Mouse (Mus musculus) hindbrain, embryonic 12.5 days (tissue): Measurements from ENCODE around the gene Serpina3i. TPM values are rescaled to one million over a fixed set of nuclear protein-coding genes. Genes with fewer than 3 reads are reported as not detected.
A peak's percentile ranks its signal among the peaks of the same experiment; 100 is the strongest.
"Not testable (repeated sequence)": the region's sequence is repeated elsewhere in the genome, so short reads cannot be mapped to it uniquely, and the experiment has no call there.

ENCODE experiments used
- ATAC-seq: fragments of 200-750 bp; cut with Nextera tagmentation; 2 replicates; pipeline ENCODE4 v1.8.0; 2017; ENCODE audit warnings: moderate TSS enrichment; ENCODE audit not compliant: low FRiP score
- H3K27ac ChIP-seq: fragments of 300-500 bp; sonication (generic); 2 replicates; pipeline ENCODE4 v1.5.1; 2016; ENCODE audit warnings: mild to moderate bottlenecking
- H3K27me3 ChIP-seq: fragments of 300-500 bp; sonication (generic); 2 replicates; pipeline ENCODE4 v1.6.1; 2016; ENCODE audit warnings: mild to moderate bottlenecking
- H3K36me3 ChIP-seq: fragments of 300-500 bp; sonication (generic); 2 replicates; pipeline ENCODE4 v1.6.1; 2016; ENCODE audit warnings: mild to moderate bottlenecking
- H3K4me1 ChIP-seq: fragments of 300-500 bp; sonication (generic); 2 replicates; pipeline ENCODE4 v1.6.1; 2016
- H3K4me2 ChIP-seq: fragments of 300-500 bp; sonication (generic); replicated peaks from 2 replicates; pipeline ENCODE4 v1.6.1; 2016; ENCODE audit warnings: mild to moderate bottlenecking
- H3K4me3 ChIP-seq: fragments of 300-500 bp; sonication (generic); 2 replicates; pipeline ENCODE4 v1.5.1; 2016; ENCODE audit warnings: mild to moderate bottlenecking
- H3K9ac ChIP-seq: fragments of 300-500 bp; sonication (generic); 2 replicates; pipeline ENCODE4 v1.6.1; 2016; ENCODE audit warnings: mild to moderate bottlenecking, moderate library complexity
- H3K9me3 ChIP-seq: fragments of 300-500 bp; sonication (generic); replicated peaks from 2 replicates; pipeline ENCODE4 v1.6.1; 2016; ENCODE audit warnings: mild to moderate bottlenecking
- WGBS: fragments of 180-500 bp; shearing (Covaris S2); methylation state at CpG from one replicate; pipeline ENCODE4 v1.1.7; 2016; 5-methylcytosine and 5-hydroxymethylcytosine counted together
- polyA plus RNA-seq: library from polyadenylated mRNA; unstranded; fragments of >200 nt; fragmentation: Nextera tagmentation; extraction: Ambion mirVana; gene quantifications from 2 replicates; pipeline ENCODE4 v1.2.1, GENCODE M21; 2016

The Serpina3i gene
- 0.23 and 0.25 TPM in 2 replicates for polyA plus RNA-seq

GRCm38 (mm10) chr12:104262863-104263262 lies at the start of gene Serpina3i:
Gene Serpina3i (plus strand): TSS chr12:104263122.
- H3K9me3 ChIP-seq, result no peaks in the 10 kb centered on the region
- 0 out of 2 replicates have a peak, but pooled peaks cover 2% of the 10 kb centered on the region for H3K4me1 ChIP-seq
- no peaks in the 10 kb centered on the region for H3K36me3 ChIP-seq
- H3K4me3 ChIP-seq, result no peak within 1 kb of the TSS
- no peaks in the 10 kb centered on the region for H3K27me3 ChIP-seq
- no peak within 1 kb of the TSS for H3K27ac ChIP-seq
- H3K9ac ChIP-seq, result no peak within 1 kb of the TSS
- H3K4me2 ChIP-seq, result no peak within 1 kb of the TSS
- ATAC-seq, result no peak

GRCm38 (mm10) chr12:104213689-104214444 lies 49.1 kb upstream of the Serpina3i start:
- Histone ChIP-seq H3K4me3 (no peak overlapping the region), H3K36me3 (no peaks in the 10 kb centered on the region), H3K27me3 (no peaks in the 10 kb centered on the region), H3K27ac (no peak overlapping the region), H3K9ac (no peak overlapping the region), H3K4me2 (no peak overlapping the region), H3K9me3 (no peaks in the 10 kb centered on the region), H3K4me1 (no peaks in the 10 kb centered on the region)
- peak; percentile 32; the same call in 1 of the 2 replicates for ATAC-seq
- 60% methylated on average over 2 of the region's 2 CpGs for WGBS

DNA sequence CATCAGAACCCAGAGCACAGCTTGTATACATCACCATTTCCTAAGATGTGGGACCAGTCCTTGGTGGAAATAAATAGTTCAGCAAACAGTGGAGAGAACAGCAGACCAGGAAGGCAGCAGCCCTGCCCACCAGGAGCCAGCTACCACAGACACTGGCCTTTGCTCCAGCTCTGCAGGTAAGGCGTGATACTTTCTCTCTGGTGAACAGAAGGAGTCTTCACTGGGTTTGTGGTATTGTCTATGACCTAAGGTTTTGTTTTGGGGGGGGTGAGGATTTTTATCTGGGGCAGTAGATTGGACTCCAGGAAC lies 48.5 kb upstream of the Serpina3i start, which contains the start of gene Serpina3f:
TSS of gene Serpina3f (plus strand) at position 100 of the 309 bp plus-strand sequence.
- no peak within 1 kb of the TSS for H3K4me3 ChIP-seq
- no peaks in the 10 kb centered on the region for H3K9me3 ChIP-seq
- no peak for ATAC-seq
- H3K27ac ChIP-seq, result no peak within 1 kb of the TSS
- no peaks in the 10 kb centered on the region for H3K4me1 ChIP-seq
- no peak within 1 kb of the TSS for H3K4me2 ChIP-seq
- WGBS, result 62% methylated on average over 1 of the region's 1 CpGs
- H3K36me3 ChIP-seq, result no peaks in the 10 kb centered on the region
- no peak within 1 kb of the TSS for H3K9ac ChIP-seq
- H3K27me3 ChIP-seq, result no peaks in the 10 kb centered on the region

GRCm38 (mm10) chr12:104215249-104215648 lies 47.7 kb upstream of the Serpina3i start:
- no peak overlapping the region for H3K4me2 ChIP-seq
- no peak for ATAC-seq
- H3K27me3 ChIP-seq, result no peaks in the 10 kb centered on the region
- no peak overlapping the region for H3K27ac ChIP-seq
- H3K4me3 ChIP-seq, result no peak overlapping the region
- H3K9ac ChIP-seq, result no peak overlapping the region
- H3K9me3 ChIP-seq, result no peaks in the 10 kb centered on the region
- no peaks in the 10 kb centered on the region for H3K36me3 ChIP-seq
- H3K4me1 ChIP-seq, result no peaks in the 10 kb centered on the region
- WGBS, result 95% methylated on average over 1 of the region's 1 CpGs

DNA sequence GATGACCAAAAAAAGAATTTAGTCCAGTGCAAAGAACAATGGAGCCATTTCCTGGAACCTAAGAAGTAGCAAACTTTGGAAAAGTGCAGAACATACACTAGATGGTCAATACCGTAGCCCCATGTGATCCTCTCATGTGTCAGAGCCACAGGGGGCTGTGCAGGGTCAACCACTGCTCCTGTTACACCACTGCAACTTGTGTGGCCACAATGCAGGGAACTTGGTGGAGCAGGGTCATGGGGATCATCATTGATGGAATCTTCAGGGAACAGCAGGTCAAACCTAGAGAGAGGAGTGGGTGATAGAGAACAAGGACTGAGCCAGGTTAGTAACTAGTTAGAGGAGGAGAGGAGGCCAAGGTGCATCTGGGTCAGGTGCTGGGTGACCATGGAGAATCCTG lies 41.3 kb upstream of the Serpina3i start:
- no peaks in the 10 kb centered on the region for H3K36me3 ChIP-seq
- H3K4me2 ChIP-seq, result no peak overlapping the region
- H3K9ac ChIP-seq, result no peak overlapping the region
- H3K9me3 ChIP-seq, result no peaks in the 10 kb centered on the region
- H3K27me3 ChIP-seq, result no peaks in the 10 kb centered on the region
- no peak overlapping the region for H3K27ac ChIP-seq
- WGBS, result 69% methylated on average over 1 of the region's 1 CpGs
- no peak for ATAC-seq
- H3K4me3 ChIP-seq, result no peak overlapping the region
- H3K4me1 ChIP-seq, result no peaks in the 10 kb centered on the region

DNA sequence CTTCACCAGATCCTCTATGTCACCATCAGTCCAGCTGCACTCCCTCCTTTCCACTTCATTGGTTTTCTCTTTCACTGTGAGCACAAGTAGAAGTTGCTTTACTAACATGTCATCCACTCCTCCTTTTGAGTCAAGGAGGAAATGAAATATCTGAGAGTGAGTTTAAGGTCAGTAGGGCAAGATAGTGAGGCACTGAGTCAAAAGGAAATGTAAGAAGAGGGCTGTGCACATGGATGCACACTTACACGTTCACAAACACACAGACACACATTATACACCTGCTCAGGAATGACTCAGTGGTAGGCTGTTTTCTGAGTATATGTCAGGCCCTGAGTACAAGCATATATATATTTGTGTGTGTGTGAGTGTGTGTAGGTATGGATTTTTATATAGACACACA lies 39.2 kb upstream of the Serpina3i start:
- H3K9me3 ChIP-seq, result no peaks in the 10 kb centered on the region
- H3K9ac ChIP-seq, result no peak overlapping the region
- ATAC-seq, result no peak
- no peaks in the 10 kb centered on the region for H3K27me3 ChIP-seq
- no peak overlapping the region for H3K4me2 ChIP-seq
- H3K36me3 ChIP-seq, result no peaks in the 10 kb centered on the region
- no peak overlapping the region for H3K4me3 ChIP-seq
- no peaks in the 10 kb centered on the region for H3K4me1 ChIP-seq
- H3K27ac ChIP-seq, result no peak overlapping the region
- 73% methylated on average over 1 of the region's 1 CpGs for WGBS

- no peaks in the 10 kb centered on the region for H3K36me3 ChIP-seq
- ATAC-seq, result no peak
- WGBS, result 71% methylated on average over 7 of the region's 7 CpGs
These were observed 38.2 kb upstream of the Serpina3i start for GRCm38 (mm10) chr12:104224598-104225300.

GRCm38 (mm10) chr12:104230762-104231161 lies 32.2 kb upstream of the Serpina3i start:
- Histone ChIP-seq H3K4me2 (no peak overlapping the region), H3K4me3 (no peak overlapping the region), H3K4me1 (no peaks in the 10 kb centered on the region), H3K36me3 (no peaks in the 10 kb centered on the region), H3K27ac (no peak overlapping the region), H3K27me3 (no peaks in the 10 kb centered on the region), H3K9ac (no peak overlapping the region), H3K9me3 (no peaks in the 10 kb centered on the region)
- no peak for ATAC-seq
- WGBS, result 68% methylated on average over 2 of the region's 2 CpGs

More at GRCm38 (mm10) chr12:104224598-104225300, 38.2 kb upstream of the Serpina3i start:
- no peak overlapping the region for H3K27ac ChIP-seq
- no peak overlapping the region for H3K4me2 ChIP-seq
- no peak overlapping the region for H3K9ac ChIP-seq
- H3K4me3 ChIP-seq, result no peak overlapping the region
- H3K9me3 ChIP-seq, result no peaks in the 10 kb centered on the region
- H3K4me1 ChIP-seq, result no peaks in the 10 kb centered on the region
- H3K27me3 ChIP-seq, result no peaks in the 10 kb centered on the region

DNA sequence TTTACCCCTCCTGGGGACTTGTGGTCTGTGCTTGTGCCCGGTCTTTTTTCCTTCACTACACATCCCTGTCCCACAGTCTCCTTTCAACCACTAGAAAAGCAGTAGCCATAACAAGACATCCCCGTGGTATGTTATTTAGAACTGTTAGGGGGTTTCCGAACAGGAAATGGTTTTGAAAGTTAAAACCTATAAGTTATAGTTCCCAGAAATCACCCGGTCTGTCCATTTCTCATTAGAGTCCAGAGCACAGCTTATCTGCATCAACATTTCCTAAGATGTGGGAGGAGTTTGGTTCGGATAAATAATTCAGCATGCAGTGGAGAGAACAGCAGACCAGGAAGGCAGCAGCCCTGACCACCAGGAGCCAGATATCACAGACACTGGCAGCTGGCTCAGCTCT lies 27.0 kb upstream of the Serpina3i start, which contains the start of gene Serpina3g:
TSS of gene Serpina3g (plus strand) at position 331 of the 400 bp plus-strand sequence.
- H3K4me3 ChIP-seq, result no peak within 1 kb of the TSS
- H3K27ac ChIP-seq, result no peak within 1 kb of the TSS
- 70% methylated on average over 5 of the region's 5 CpGs for WGBS
- H3K36me3 ChIP-seq, result no peaks in the 10 kb centered on the region
- no peak for ATAC-seq
- no peaks in the 10 kb centered on the region for H3K4me1 ChIP-seq
- H3K4me2 ChIP-seq, result no peak within 1 kb of the TSS
- no peaks in the 10 kb centered on the region for H3K27me3 ChIP-seq
- no peak within 1 kb of the TSS for H3K9ac ChIP-seq
- no peaks in the 10 kb centered on the region for H3K9me3 ChIP-seq

DNA sequence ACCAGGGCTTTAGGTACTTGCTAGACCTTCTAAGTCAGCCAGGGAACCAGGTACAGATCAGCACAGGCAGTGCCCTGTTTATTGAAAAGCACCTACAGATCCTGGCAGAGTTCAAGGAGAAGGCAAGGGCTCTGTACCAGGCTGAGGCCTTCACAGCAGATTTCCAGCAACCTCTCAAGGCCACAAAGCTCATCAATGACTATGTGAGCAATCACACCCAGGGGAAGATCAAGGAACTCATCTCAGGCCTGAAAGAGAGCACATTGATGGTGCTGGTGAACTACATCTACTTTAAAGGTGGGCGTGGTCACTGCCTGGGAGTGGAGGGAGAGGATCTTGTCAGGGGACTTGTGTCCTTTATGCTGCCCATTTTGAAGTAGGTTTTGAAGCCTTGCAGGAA lies 24.9 kb upstream of the Serpina3i start:
- WGBS, result 100% methylated on average over 1 of the region's 1 CpGs

GRCm38 (mm10) chr12:104243307-104243706 lies 19.6 kb upstream of the Serpina3i start:
- H3K4me3 ChIP-seq, result no peak overlapping the region
- H3K4me1 ChIP-seq, result peaks cover 4% of the 10 kb centered on the region; the same call in 1 of the 2 replicates
- no peaks in the 10 kb centered on the region for H3K27me3 ChIP-seq
- H3K36me3 ChIP-seq, result no peaks in the 10 kb centered on the region
- no peaks in the 10 kb centered on the region for H3K9me3 ChIP-seq
- H3K27ac ChIP-seq, result no peak overlapping the region
- no peak overlapping the region for H3K9ac ChIP-seq
- H3K4me2 ChIP-seq, result no peak overlapping the region
- ATAC-seq, result no peak

More for the DNA sequence above, 24.9 kb upstream of the Serpina3i start:
- not testable (repeated sequence) for ATAC-seq, H3K4me1 ChIP-seq, H3K9me3 ChIP-seq, H3K36me3 ChIP-seq, H3K27ac ChIP-seq, H3K4me3 ChIP-seq, H3K9ac ChIP-seq, H3K4me2 ChIP-seq, H3K27me3 ChIP-seq

DNA sequence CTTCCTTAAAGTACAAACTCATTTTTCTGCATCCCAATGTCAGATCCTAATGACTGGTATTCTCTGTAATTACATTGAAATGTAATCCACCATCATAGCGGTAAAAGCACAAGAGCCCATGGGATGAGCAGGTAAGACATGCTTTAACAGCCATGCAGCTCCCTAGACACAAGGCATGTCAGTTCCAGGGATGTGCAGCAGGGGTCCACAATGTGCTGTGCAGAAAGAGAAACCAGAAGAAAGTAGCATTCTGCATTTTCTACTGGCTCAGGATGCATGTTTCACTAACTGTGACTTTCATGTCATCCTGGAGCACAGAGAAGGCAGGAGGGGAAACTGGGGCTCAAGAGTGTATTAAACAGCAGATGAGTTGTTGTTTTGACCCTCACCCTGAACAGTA lies 17.8 kb upstream of the Serpina3i start:
- H3K4me3 ChIP-seq, result no peak overlapping the region
- H3K27me3 ChIP-seq, result no peaks in the 10 kb centered on the region
- no peak overlapping the region for H3K4me2 ChIP-seq
- H3K27ac ChIP-seq, result no peak overlapping the region
- peaks cover 4% of the 10 kb centered on the region; the same call in 1 of the 2 replicates for H3K4me1 ChIP-seq
- no peak overlapping the region for H3K9ac ChIP-seq
- H3K36me3 ChIP-seq, result no peaks in the 10 kb centered on the region
- no peak for ATAC-seq
- 79% methylated on average over 1 of the region's 1 CpGs for WGBS
- H3K9me3 ChIP-seq, result no peaks in the 10 kb centered on the region
